Mouse (Mus musculus) kidney, embryonic 14.5 days (tissue): ENCODE results near the gene Gpatch3. TPM values are rescaled to one million over a fixed set of nuclear protein-coding genes. Genes with fewer than 3 reads are reported as not detected.

ENCODE experiments used
- ATAC-seq: fragments of 200-750 bp; cut with Nextera tagmentation; 2 replicates; pipeline ENCODE4 v1.8.0; 2017; ENCODE audit warnings: moderate number of reproducible peaks, mild to moderate bottlenecking, moderate TSS enrichment, moderate library complexity; ENCODE audit not compliant: low FRiP score, low TSS enrichment
- H3K27ac ChIP-seq: fragments of 300-500 bp; sonication (generic); 2 replicates; pipeline ENCODE4 v1.5.1; 2014; ENCODE audit warnings: low read depth, mild to moderate bottlenecking, low read length, moderate library complexity, mixed read lengths
- H3K27me3 ChIP-seq: fragments of 300-500 bp; sonication (generic); 2 replicates; pipeline ENCODE4 v1.6.1; 2014; ENCODE audit warnings: mild to moderate bottlenecking, low read length; ENCODE audit not compliant: control insufficient read depth, insufficient read depth
- H3K36me3 ChIP-seq: fragments of 300-500 bp; sonication (generic); 2 replicates; pipeline ENCODE4 v1.6.1; 2014; ENCODE audit warnings: low read length, mixed read lengths; ENCODE audit not compliant: control insufficient read depth, insufficient read depth
- H3K4me1 ChIP-seq: fragments of 300-500 bp; sonication (generic); 2 replicates; pipeline ENCODE4 v1.6.1; 2014; ENCODE audit warnings: low read length, mixed read lengths; ENCODE audit not compliant: control insufficient read depth, insufficient read depth
- H3K4me2 ChIP-seq: fragments of 300-500 bp; sonication (generic); replicated peaks from 2 replicates; pipeline ENCODE4 v1.6.1; 2014; ENCODE audit warnings: low read depth, mild to moderate bottlenecking, low read length
- H3K4me3 ChIP-seq: fragments of 300-500 bp; sonication (generic); 2 replicates; pipeline ENCODE4 v1.5.1; 2014; ENCODE audit warnings: mild to moderate bottlenecking, low read length
- H3K9ac ChIP-seq: fragments of 300-500 bp; sonication (generic); 2 replicates; pipeline ENCODE4 v1.6.1; 2014; ENCODE audit warnings: low read depth, mild to moderate bottlenecking, low read length, moderate library complexity
- H3K9me3 ChIP-seq: fragments of 300-500 bp; sonication (generic); 2 replicates; pipeline ENCODE4 v1.6.1; 2016; ENCODE audit warnings: low read length; ENCODE audit not compliant: control insufficient read depth
- WGBS: fragments of 180-500 bp; shearing (Covaris S2); extraction: QIAGEN DNeasy Blood & Tissue Kit; methylation state at CpG from one replicate; pipeline ENCODE4 v1.1.7; 2014; 5-methylcytosine and 5-hydroxymethylcytosine counted together
- polyA plus RNA-seq: library from polyadenylated mRNA; unstranded; fragments of >200 nt; fragmentation: Nextera tagmentation; extraction: Ambion mirVana; gene quantifications from 2 replicates; pipeline ENCODE4 v1.2.1, GENCODE M21; 2014

The Gpatch3 gene
- polyA plus RNA-seq, 1 experiment from 2014 or later: 10.2 TPM

GRCm38 (mm10) chr4:133574843-133575202 lies 278 bp downstream of the Gpatch3 start:
- peak overlapping the region; percentile 89 for H3K4me2 ChIP-seq
- peaks cover 9% of the 10 kb centered on the region for H3K4me1 ChIP-seq
- peak overlapping the region; percentile 72 for H3K9ac ChIP-seq
- no peaks in the 10 kb centered on the region for H3K27me3 ChIP-seq
- H3K36me3 ChIP-seq: peaks cover 19% of the 10 kb centered on the region
- no peaks in the 10 kb centered on the region for H3K9me3 ChIP-seq
- no peak overlapping the region for H3K27ac ChIP-seq
- H3K4me3 ChIP-seq: peak overlapping the region; percentile 63
- WGBS: under 1% methylated on average over 37 of the region's 41 CpGs
- peak; percentile 69 for ATAC-seq

- Histone ChIP-seq H3K36me3 (peaks cover 38% of the 10 kb centered on the region), H3K9ac (no peak overlapping the region; the same call in 1 of the 2 replicates)
- WGBS: 75% methylated on average over 12 of the region's 12 CpGs
These were observed 3.4 kb downstream of the Gpatch3 start for GRCm38 (mm10) chr4:133577983-133578382.

GRCm38 (mm10) chr4:133583690-133584058 lies 9.1 kb downstream of the Gpatch3 start:
- WGBS: 67% methylated on average over 6 of the region's 6 CpGs
- peak overlapping the region; percentile 80; the same call in 1 of the 2 replicates for H3K27ac ChIP-seq
- peak overlapping the region; percentile 88 for H3K9ac ChIP-seq
- peak overlapping the region; percentile 97 for H3K4me3 ChIP-seq
- no peak; the same call in 1 of the 2 replicates for ATAC-seq
- H3K4me2 ChIP-seq: peak overlapping the region; percentile 99
- no peaks in the 10 kb centered on the region for H3K27me3 ChIP-seq
- peaks cover 12% of the 10 kb centered on the region for H3K4me1 ChIP-seq
- peaks cover 50% of the 10 kb centered on the region for H3K36me3 ChIP-seq
- H3K9me3 ChIP-seq: no peaks in the 10 kb centered on the region

More at GRCm38 (mm10) chr4:133577983-133578382, 3.4 kb downstream of the Gpatch3 start:
- Histone ChIP-seq H3K4me3 (no peak overlapping the region), H3K4me2 (no peak overlapping the region), H3K27me3 (no peaks in the 10 kb centered on the region), H3K27ac (no peak overlapping the region), H3K9me3 (no peaks in the 10 kb centered on the region), H3K4me1 (peaks cover 9% of the 10 kb centered on the region)
- no peak for ATAC-seq

GRCm38 (mm10) chr4:133584059-133584951 lies 9.8 kb downstream of the Gpatch3 start, which contains the start of gene Gpn2:
Gene Gpn2, plus strand, starts transcription at chr4:133584362.
- WGBS: 4% methylated on average over 65 of the region's 65 CpGs

GRCm38 (mm10) chr4:133592570-133592969 lies 18.0 kb downstream of the Gpatch3 start:
- Histone ChIP-seq H3K4me2 (no peak overlapping the region), H3K4me1 (no peaks in the 10 kb centered on the region), H3K9ac (no peak overlapping the region), H3K27ac (no peak overlapping the region), H3K36me3 (peaks cover 42% of the 10 kb centered on the region), H3K27me3 (no peaks in the 10 kb centered on the region), H3K4me3 (no peak overlapping the region), H3K9me3 (no peaks in the 10 kb centered on the region)
- 0 out of 2 replicates have a peak, but pooled peaks have one; percentile 41 for ATAC-seq
- 32% methylated on average over 7 of the region's 7 CpGs for WGBS

More at GRCm38 (mm10) chr4:133584059-133584951, 9.8 kb downstream of the Gpatch3 start, which contains the start of gene Gpn2:
- Histone ChIP-seq H3K4me2 (peak within 1 kb of the TSS; percentile 99), H3K9ac (peak within 1 kb of the TSS; percentile 88), H3K27ac (peak within 1 kb of the TSS; percentile 80; the same call in 1 of the 2 replicates), H3K4me1 (peaks cover 12% of the 10 kb centered on the region), H3K36me3 (peaks cover 50% of the 10 kb centered on the region), H3K27me3 (no peaks in the 10 kb centered on the region), H3K4me3 (peak within 1 kb of the TSS; percentile 97), H3K9me3 (no peaks in the 10 kb centered on the region)
- peak; percentile 87 for ATAC-seq

- Histone ChIP-seq H3K9me3 (no peaks in the 10 kb centered on the region), H3K27me3 (peaks cover 19% of the 10 kb centered on the region), H3K36me3 (peaks cover 13% of the 10 kb centered on the region), H3K27ac (no peak overlapping the region), H3K4me1 (peaks cover 14% of the 10 kb centered on the region; the same call in 1 of the 2 replicates), H3K4me2 (no peak overlapping the region), H3K4me3 (no peak overlapping the region), H3K9ac (no peak overlapping the region)
- WGBS: 73% methylated on average over 7 of the region's 7 CpGs
- no peak for ATAC-seq
These were observed 21.0 kb downstream of the Gpatch3 start for GRCm38 (mm10) chr4:133595538-133595937.

GRCm38 (mm10) chr4:133596084-133596483 lies 21.5 kb downstream of the Gpatch3 start:
- Histone ChIP-seq H3K4me2 (no peak overlapping the region), H3K4me1 (peaks cover 14% of the 10 kb centered on the region; the same call in 1 of the 2 replicates), H3K27me3 (peaks cover 19% of the 10 kb centered on the region), H3K27ac (no peak overlapping the region), H3K36me3 (peaks cover 8% of the 10 kb centered on the region), H3K9me3 (no peaks in the 10 kb centered on the region), H3K4me3 (no peak overlapping the region), H3K9ac (no peak overlapping the region)
- 91% methylated on average over 6 of the region's 6 CpGs for WGBS
- no peak for ATAC-seq

- Histone ChIP-seq H3K27ac (no peak overlapping the region), H3K9ac (no peak overlapping the region; the same call in 1 of the 2 replicates), H3K27me3 (peaks cover 33% of the 10 kb centered on the region), H3K4me3 (no peak overlapping the region), H3K4me1 (peaks cover 14% of the 10 kb centered on the region; the same call in 1 of the 2 replicates), H3K9me3 (no peaks in the 10 kb centered on the region), H3K4me2 (no peak overlapping the region), H3K36me3 (peaks cover 3% of the 10 kb centered on the region; the same call in 1 of the 2 replicates)
- ATAC-seq: no peak
- 21% methylated on average over 4 of the region's 4 CpGs for WGBS
These were observed 24.1 kb downstream of the Gpatch3 start for GRCm38 (mm10) chr4:133598616-133599015.

- WGBS: 12% methylated on average over 7 of the region's 7 CpGs
- Histone ChIP-seq H3K27me3 (peaks cover 33% of the 10 kb centered on the region), H3K4me3 (peak overlapping the region; percentile 56), H3K9ac (peak overlapping the region; percentile 48; the same call in 1 of the 2 replicates), H3K36me3 (peaks cover 8% of the 10 kb centered on the region; the same call in 1 of the 2 replicates), H3K4me1 (peaks cover 14% of the 10 kb centered on the region; the same call in 1 of the 2 replicates), H3K4me2 (peak overlapping the region; percentile 88), H3K27ac (peak overlapping the region; percentile 42), H3K9me3 (no peaks in the 10 kb centered on the region)
- ATAC-seq: no peak
These were observed 24.6 kb downstream of the Gpatch3 start for GRCm38 (mm10) chr4:133599116-133599515.
